Mouse (Mus musculus) kidney, postnatal 0 days (tissue): ENCODE measurements around the gene Col8a2. TPM values are rescaled to one million over a fixed set of nuclear protein-coding genes. Genes with fewer than 3 reads are reported as not detected.

Experiments
- ATAC-seq: fragments of 200-750 bp; cut with Nextera tagmentation; replicated peaks from 2 replicates; pipeline ENCODE4 v1.8.0; 2017; ENCODE audit warnings: low read depth, moderate number of reproducible peaks, moderate TSS enrichment, moderate library complexity; ENCODE audit not compliant: low FRiP score
- DNase-seq: peaks from one replicate; pipeline ENCODE4 v3.0.0-alpha.2; 2016; ENCODE audit warnings: low spot score
- H3K27ac ChIP-seq: fragments of 300-500 bp; sonication (generic); 2 replicates; pipeline ENCODE4 v1.5.1; 2014; ENCODE audit warnings: mild to moderate bottlenecking
- H3K27me3 ChIP-seq: fragments of 300-500 bp; sonication (generic); 2 replicates; pipeline ENCODE4 v1.6.1; 2014; ENCODE audit warnings: low read length, mixed read lengths; ENCODE audit not compliant: insufficient read depth
- H3K36me3 ChIP-seq: fragments of 300-500 bp; sonication (generic); 2 replicates; pipeline ENCODE4 v1.6.1; 2014; ENCODE audit warnings: low read length, mixed read lengths; ENCODE audit not compliant: insufficient read depth
- H3K4me1 ChIP-seq: fragments of 300-500 bp; sonication (generic); replicated peaks from 2 replicates; pipeline ENCODE4 v1.6.1; 2014; ENCODE audit warnings: antibody characterized with exemption, low read length, mixed read lengths; ENCODE audit not compliant: insufficient read depth
- H3K4me2 ChIP-seq: fragments of 300-500 bp; sonication (generic); 2 replicates; pipeline ENCODE4 v1.6.1; 2014; ENCODE audit warnings: mild to moderate bottlenecking, low read length, moderate library complexity, mixed read lengths
- H3K4me3 ChIP-seq: fragments of 300-500 bp; sonication (generic); replicated peaks from 2 replicates; pipeline ENCODE4 v1.5.1; 2014; ENCODE audit warnings: low read depth, low read length
- H3K9ac ChIP-seq: fragments of 300-500 bp; sonication (generic); 2 replicates; pipeline ENCODE4 v1.6.1; 2014; ENCODE audit warnings: low read depth, low read length
- H3K9me3 ChIP-seq: fragments of 300-500 bp; sonication (generic); replicated peaks from 2 replicates; pipeline ENCODE4 v1.6.1; 2016; ENCODE audit warnings: low read length, inconsistent platforms, mixed read lengths
- CTCF ChIP-seq: IDR thresholded peaks from 2 replicates; pipeline ENCODE4 v1.5.1; 2016; ENCODE audit warnings: antibody characterized with exemption, low read depth, mild to moderate bottlenecking, moderate library complexity
- WGBS: fragments of 180-500 bp; shearing (Covaris S2); extraction: QIAGEN DNeasy Blood & Tissue Kit; methylation state at CpG from one replicate; pipeline ENCODE4 v1.1.7; 2014; 5-methylcytosine and 5-hydroxymethylcytosine counted together
- polyA plus RNA-seq: library from polyadenylated mRNA; unstranded; fragments of >200 nt; fragmentation: Nextera tagmentation; extraction: Ambion mirVana; gene quantifications from 2 replicates; pipeline ENCODE4 v1.2.1, GENCODE M21; 2015

Col8a2 gene
- polyA plus RNA-seq, 1 experiment from 2014 or later = 8.1 TPM

- H3K9ac ChIP-seq = peak overlapping the region; percentile 83
- DNase-seq = peak; percentile 86
- WGBS = 22% methylated on average over 9 of the region's 9 CpGs
- no peak for TF ChIP-seq CTCF
- no peaks in the 10 kb centered on the region for H3K36me3 ChIP-seq
- peak overlapping the region; percentile 79 for H3K4me2 ChIP-seq
- ATAC-seq = peak; percentile 11; the same call in 1 of the 2 replicates
- H3K27ac ChIP-seq = peak overlapping the region; percentile 89; the same call in 1 of the 2 replicates
- peak overlapping the region; percentile 81 for H3K4me3 ChIP-seq
- no peaks in the 10 kb centered on the region for H3K9me3 ChIP-seq
- peaks cover 40% of the 10 kb centered on the region; the same call in 1 of the 2 replicates for H3K4me1 ChIP-seq
- H3K27me3 ChIP-seq = no peaks in the 10 kb centered on the region
Measured at GRCm38 (mm10) chr4:126254315-126255112, 32.1 kb upstream of the Col8a2 start.

GRCm38 (mm10) chr4:126255113-126256001, 31.2 kb upstream of the Col8a2 start:
- peak overlapping the region; percentile 81 for H3K4me3 ChIP-seq
- DNase-seq = peak; percentile 73
- TF ChIP-seq CTCF = no peak

GRCm38 (mm10) chr4:126256131-126256791, 30.3 kb upstream of the Col8a2 start, which contains the start of gene Map7d1:
Gene Map7d1 (minus strand): TSS chr4:126256343.
- Histone ChIP-seq H3K27ac (peak within 1 kb of the TSS; percentile 89), H3K27me3 (no peaks in the 10 kb centered on the region), H3K9me3 (no peaks in the 10 kb centered on the region), H3K36me3 (no peaks in the 10 kb centered on the region), H3K4me1 (peaks cover 43% of the 10 kb centered on the region), H3K4me3 (peak within 1 kb of the TSS; percentile 81), H3K9ac (peak within 1 kb of the TSS; percentile 83), H3K4me2 (peak within 1 kb of the TSS; percentile 79)
- no peak; the same call in 1 of the 2 replicates for TF ChIP-seq CTCF
- WGBS = under 1% methylated on average over 52 of the region's 59 CpGs
- DNase-seq (peak; percentile 90), ATAC-seq (peak; percentile 74)

More at GRCm38 (mm10) chr4:126255113-126256001, 31.2 kb upstream of the Col8a2 start:
- Histone ChIP-seq H3K9me3 (no peaks in the 10 kb centered on the region), H3K4me2 (peak overlapping the region; percentile 79), H3K4me1 (peaks cover 41% of the 10 kb centered on the region; the same call in 1 of the 2 replicates), H3K9ac (peak overlapping the region; percentile 83), H3K27me3 (no peaks in the 10 kb centered on the region), H3K27ac (peak overlapping the region; percentile 89), H3K36me3 (no peaks in the 10 kb centered on the region)
- under 1% methylated on average over 47 of the region's 50 CpGs for WGBS
- ATAC-seq = no peak

- Histone ChIP-seq H3K4me2 (peak overlapping the region; percentile 79), H3K9ac (peak overlapping the region; percentile 83), H3K4me1 (peaks cover 43% of the 10 kb centered on the region), H3K4me3 (peak overlapping the region; percentile 81), H3K9me3 (no peaks in the 10 kb centered on the region), H3K36me3 (no peaks in the 10 kb centered on the region), H3K27ac (peak overlapping the region; percentile 89), H3K27me3 (no peaks in the 10 kb centered on the region)
- no peak for TF ChIP-seq CTCF
- DNase-seq (peak; percentile 39), ATAC-seq (no peak)
- WGBS = 7% methylated on average over 26 of the region's 26 CpGs
Measured at GRCm38 (mm10) chr4:126256967-126257881, 29.4 kb upstream of the Col8a2 start.

- no peaks in the 10 kb centered on the region for H3K36me3 ChIP-seq
- no peak for ATAC-seq
- H3K4me3 ChIP-seq = no peak overlapping the region
- 30% methylated on average over 3 of the region's 3 CpGs for WGBS
- H3K4me2 ChIP-seq = peak overlapping the region; percentile 45; the same call in 1 of the 2 replicates
- no peak for DNase-seq
- peak overlapping the region; percentile 95 for H3K27ac ChIP-seq
- TF ChIP-seq CTCF = no peak
- H3K27me3 ChIP-seq = no peaks in the 10 kb centered on the region
- H3K9ac ChIP-seq = no peak overlapping the region
- peaks cover 46% of the 10 kb centered on the region for H3K4me1 ChIP-seq
- no peaks in the 10 kb centered on the region for H3K9me3 ChIP-seq
Measured at GRCm38 (mm10) chr4:126259063-126259462, 27.5 kb upstream of the Col8a2 start.
